Mouse (Mus musculus) inflammation-experienced regulatory T-cells, adult 6 months (primary cell): ENCODE measurements at regions not wholly inside any gene's neighbourhood (a gene's known extent, or its start where the extent isn't known, plus 50 kb on each side); places are given as distances from the start of the nearest gene placed in this dataset.

Experiments
- ATAC-seq: one replicate; pipeline ENCODE4 v1.8.0; 2017

DNA sequence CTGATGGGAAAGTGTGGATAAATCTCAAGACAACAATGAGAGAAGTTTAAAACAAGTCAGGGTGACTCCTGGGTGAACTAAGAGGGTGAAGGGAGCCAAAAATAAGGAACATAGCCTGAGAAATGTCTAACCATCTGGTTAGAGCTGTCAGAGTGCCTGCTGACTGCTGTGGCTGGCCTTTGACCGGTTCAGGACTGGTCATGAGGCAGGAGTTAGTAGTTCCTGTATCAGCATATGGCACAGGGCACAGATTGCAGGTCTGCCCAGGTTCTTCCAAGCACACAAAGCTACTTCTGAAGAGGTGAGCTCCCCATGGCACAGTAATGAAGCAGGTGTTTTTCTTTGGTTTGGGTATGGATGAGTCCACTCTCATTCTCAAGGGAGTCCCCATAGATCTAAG, 302.0 kb downstream of the Cd109 start:
- no peak for ATAC-seq

DNA sequence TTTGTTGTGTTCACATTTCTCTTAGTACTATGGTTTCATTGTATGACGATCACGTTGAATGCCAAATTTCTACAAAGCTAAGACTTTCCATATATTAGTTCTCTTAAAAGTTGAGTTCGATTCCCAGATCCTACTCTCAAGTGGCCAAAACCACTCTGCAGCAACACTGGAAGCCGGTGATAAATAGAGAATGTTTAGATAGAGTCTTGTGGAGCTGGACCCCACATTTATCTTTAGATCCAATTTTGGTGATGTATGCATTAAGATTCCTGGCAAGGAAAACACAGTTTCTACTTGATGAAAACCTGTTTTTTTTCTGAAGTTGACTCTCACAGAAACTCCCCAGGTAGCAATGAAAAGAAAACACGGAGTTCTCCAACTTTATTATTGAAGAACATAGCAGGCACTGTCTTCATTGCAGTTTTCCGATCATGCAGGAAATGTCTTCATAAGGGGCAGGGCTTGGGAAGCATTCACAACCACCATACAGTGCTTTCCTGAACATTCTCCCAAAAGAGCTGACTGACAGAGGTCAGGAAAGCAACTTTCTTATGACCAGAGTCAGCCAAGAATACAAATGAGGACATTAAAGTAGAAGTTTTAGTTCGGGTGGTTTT, 310.7 kb downstream of the Cd109 start:
- ATAC-seq = no peak

DNA sequence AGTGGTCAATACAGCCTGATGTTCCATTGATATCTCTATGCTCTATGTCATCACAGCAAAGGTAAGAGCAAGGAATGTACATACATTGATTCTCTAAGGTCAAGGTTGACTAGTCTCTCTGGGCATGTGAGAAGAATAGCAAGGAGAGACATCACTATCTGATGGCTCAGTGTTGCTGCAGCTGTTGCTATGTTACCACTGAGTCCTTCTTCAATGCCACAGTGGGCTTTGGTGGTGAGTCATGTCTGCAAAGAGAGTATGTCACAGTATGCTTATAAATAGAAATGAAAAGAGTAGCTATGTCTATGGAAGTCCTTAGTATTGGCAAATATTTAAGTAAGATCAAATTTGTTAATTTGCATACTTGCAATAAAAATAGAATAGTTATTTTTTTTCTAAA, 326.3 kb downstream of the Cd109 start:
- ATAC-seq = no peak

DNA sequence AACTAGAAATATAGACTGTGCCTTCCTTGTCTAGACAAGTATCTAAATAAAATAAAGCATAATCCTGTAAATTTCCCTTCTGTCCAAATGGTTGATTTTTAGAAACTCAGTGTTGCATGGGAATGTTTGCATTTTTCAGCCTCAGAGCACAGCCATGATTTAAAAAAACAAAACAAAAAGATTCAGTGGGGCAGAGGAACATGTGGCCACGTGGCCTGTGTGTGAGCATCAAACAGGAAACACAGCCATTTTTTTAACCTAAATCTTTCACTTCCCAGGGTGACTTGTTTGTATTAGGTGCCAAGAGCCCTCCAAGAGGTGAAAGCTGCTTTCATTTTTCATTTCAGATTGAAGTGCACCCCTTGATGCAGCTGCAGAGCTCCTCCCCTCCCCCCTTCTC, 349.5 kb downstream of the Cd109 start:
- ATAC-seq = no peak

DNA sequence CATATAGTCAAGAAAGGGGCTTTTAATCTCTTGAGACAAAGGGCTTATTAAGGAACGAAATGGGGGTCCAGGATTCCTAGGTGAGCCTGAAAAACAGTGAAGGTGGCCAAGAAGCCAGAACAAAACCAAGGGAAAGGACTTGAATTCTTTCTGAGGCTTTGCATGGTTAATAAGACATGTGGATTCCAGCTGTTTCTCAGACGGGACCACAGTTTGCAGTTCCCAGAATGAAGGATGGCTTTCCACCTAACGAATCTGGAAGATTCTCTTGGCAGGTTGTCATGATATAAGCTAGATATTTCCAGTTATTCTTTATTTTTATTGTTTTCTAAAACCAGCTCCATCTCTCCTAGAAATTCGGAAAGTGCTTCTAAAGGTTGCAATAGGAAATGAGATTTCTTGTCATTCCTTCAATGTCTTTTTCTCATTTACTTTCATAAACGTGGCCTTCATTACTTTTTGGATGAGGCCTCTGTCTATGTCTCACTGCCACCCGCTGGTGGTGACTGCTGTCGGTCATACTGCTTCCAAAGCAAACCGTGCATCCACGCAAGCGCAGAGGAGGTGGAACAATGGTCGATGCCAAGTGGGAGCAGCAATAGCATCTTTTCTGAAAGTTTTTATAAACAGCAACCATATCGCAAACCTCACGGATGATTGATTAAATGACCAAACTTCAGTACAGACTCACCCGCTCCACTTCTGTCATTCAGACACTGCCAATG, 350.0 kb downstream of the Cd109 start:
- ATAC-seq = no peak

DNA sequence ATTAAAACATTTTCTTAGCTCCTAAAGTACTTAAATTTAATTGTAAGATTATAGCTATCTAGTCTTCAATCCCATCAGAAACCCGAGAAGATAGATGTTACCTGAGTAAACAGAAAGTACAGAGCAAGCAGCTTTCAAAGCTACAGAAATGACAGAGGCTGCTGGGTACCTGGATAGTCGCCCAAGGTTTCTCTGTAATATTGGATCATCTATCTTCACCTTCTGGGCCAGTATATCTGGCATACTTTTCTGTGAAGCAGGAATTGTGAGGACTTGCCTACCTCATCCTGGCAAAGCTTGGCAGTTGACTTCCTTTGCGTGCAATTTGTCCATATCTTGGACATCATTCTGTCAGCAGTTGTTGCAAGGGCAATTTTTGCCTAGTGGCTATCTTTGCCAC, 356.4 kb downstream of the Cd109 start:
- ATAC-seq = no peak

DNA sequence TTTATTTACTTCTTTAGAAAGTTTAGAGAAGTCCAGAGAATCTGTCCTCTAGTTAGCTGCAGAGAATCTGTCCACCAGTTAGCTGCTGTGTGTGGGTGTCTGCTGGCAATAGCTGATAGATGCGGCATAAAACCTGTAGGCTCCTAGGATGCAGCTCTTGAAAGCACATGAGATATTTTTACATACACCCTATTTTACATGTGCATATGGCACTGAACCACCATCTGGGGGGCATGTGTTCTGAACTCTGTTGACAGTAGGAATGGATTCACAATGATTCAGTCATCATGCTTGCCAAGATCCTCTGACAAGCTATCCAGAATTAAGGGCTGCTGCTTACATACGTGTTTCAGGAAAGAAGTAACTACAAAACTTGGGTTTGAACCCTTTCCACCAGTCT, 368.4 kb downstream of the Cd109 start:
- ATAC-seq = no peak

DNA sequence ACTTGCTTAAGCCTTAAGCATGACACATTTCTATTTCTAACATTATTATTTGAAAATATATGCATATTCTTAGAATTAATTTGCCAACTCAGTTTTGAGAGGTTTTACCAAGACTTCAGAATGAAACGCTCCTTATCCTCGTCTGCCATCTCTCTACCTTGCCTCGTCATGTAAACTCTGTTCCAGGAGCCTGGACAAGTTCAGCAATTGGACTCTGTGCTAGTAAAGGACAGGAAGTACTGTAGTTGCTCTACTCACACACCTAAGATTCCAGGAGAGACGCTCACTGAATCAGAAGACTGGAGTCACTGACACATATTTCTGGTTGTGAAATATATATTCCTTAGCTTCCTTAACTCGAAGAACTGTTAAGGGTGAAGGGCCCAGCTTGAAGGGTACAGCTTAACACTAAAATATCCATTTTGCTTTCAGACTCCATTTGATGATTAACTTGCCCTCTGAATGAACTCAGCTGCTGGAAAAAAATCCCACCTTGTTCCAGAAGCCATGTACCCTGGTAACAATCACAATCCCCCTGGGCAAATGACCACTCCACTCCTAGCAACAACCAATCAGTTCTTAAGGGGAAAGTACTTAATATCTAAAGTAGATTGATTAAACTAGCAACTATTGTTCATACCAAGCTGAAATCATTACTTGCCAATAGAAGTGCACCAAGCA, 370.0 kb downstream of the Cd109 start:
- no peak for ATAC-seq

DNA sequence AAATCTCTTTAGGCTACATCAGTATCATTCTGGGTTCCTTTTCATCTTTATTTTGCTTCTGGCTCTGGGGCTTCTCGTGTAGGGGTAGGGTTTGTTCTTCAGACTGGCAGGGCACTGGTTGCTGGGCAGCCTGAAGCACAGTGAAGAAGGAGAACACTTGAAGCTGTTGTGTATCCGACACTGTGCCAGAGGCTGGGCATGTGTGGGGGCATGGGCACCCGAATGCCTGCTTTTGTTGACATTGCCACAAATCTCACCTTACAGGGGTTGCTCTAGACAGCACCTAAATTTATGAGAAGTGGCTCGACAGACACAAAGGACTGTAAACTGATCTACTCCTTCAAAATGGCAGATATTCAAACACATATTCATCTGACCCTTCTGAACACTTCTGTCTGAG, 376.0 kb downstream of the Cd109 start:
- ATAC-seq = no peak

DNA sequence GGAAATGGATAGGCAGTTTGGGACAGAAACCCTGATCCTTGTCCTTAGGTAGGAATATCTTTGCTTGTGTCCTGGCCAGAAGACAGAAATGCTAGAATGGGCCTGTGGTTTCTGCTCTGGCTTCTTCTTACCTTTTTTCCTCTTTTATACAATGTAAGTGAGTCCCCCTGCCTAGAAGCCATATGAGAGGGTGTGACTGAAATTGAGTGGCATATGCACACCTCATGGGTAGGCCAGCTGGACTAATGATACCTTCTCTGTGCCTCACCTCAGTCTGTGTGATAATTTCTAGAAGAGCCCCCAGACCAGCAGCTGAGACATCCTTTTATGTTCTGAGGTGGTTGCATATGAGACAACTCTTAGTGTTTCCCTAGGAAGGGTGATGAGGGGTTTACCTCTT, 385.7 kb downstream of the Cd109 start:
- no peak for ATAC-seq

DNA sequence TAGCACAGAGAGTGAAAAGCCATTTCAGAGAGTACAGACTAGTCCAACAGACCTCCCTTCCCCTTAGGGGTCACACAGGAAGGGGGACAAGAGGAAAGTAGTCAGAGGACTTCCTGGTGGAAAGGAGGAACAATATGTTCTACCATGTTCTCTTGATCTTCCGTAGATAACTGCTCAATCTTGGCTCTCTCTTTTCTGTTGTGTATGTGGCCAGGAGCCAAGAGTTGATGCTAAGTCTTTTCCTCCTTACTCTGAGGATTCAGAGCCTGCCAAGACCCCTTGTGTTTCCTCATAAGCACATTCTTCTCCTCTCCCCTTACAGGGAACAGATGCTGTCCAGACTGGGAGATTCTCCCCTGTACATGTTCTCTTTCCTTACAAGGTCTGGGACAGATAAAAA, 386.6 kb downstream of the Cd109 start:
- no peak for ATAC-seq

DNA sequence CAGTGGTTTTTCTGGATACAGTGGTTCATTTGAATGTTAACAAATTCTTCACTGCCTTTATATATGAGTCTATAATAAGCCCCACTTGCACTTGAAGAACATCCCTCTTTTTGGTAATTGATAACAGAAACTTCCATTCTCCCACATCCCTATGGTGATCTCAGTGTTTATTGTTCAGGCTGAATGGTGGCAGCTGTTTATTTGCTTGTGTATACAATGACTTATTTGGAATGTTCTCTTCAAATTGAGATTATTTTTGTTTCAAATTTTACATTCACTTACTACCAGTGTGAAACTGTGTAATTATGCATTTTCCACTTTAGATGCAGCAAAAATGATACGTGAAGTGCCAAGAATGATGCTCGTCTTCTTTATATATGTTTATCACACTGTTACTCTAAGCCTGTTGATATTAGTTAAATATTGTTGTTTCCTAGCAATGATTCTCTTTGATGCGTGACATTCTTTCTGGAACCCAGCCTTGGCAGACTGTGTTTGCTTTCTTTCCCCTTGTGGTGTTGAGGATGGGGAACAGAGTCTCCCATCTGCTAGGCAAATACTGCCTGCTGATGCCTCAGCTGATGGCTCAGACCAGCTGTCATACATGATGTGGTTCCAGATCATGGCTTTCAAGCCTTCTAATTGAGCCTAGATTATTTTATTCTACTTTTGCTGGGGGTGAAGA, 389.1 kb downstream of the Cd109 start:
- no peak for ATAC-seq

DNA sequence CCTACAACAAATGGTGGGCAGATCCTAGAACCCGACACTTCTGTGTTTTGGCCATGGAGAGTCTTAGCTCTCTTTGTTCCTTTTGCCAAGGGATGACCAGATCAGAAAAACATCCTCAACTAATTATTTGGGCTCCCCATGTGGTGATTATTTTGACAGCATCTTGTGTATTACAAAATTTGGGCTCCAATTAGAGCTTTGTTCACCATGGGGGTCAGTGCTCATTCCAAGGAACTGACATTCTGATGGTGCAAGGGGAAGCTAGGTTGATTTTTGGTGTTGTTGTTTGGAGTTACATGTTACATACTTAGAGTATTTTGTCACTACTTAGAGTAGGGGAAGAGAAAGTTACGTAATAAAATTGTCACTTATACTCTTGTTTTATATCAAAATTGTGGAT, 406.9 kb downstream of the Cd109 start:
- no peak for ATAC-seq

DNA sequence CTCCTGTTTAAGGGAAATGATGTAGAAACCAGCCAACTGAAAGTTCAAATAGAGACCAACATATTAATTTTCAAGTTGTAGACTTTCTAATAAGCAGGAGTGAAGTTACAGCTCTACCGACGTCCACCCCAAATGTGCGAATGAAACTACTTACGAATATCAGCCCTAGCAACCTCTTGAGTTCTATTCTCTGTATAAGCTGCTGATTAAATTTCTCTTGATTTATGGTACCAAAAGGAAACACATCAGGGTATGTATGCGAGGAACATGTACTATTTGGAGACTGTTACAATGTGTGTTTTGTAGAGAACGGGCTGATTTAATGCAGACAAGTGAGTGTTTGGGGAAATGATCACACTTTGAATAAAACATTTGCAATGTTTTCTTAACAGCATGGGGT, 412.9 kb downstream of the Cd109 start:
- ATAC-seq = no peak

DNA sequence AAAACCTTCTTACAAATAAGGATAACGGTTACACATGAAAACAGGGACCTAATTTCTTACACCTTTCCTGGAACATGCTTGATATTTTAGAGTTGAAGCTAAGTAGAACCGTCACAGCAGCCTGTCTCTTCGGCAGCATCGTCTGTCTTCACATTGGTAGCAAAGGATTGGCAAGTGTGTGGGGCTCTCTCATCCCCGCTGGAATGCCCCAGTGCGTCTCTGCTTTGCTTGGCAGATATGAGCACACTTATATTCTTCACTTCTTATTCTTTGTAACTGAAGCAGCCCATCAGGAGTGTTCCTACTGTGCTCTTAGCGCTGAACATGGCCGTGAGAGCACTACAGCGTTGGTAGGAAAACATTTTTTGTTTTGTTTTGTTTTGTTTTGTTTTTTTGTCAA, 414.1 kb downstream of the Cd109 start:
- ATAC-seq = no peak

DNA sequence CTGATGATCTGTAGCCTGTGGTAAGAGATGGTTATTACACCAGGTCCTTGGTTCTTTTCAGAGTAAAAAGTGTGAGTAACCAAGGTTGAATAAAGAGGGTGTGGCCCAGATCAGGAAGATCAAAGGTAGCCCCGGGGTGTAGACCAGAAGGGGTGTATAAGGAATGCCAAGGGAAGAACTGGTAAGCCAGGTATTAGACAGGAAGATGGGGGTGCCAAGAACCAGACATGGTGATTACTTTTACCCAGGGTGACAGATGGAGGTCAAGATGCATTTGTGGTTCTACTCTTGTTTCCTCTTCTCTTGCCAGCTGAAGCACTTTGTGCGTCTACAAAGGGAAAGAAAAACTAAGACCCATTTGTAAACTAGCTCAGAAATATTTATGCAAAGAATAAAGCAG, 420.3 kb downstream of the Cd109 start:
- ATAC-seq = no peak

DNA sequence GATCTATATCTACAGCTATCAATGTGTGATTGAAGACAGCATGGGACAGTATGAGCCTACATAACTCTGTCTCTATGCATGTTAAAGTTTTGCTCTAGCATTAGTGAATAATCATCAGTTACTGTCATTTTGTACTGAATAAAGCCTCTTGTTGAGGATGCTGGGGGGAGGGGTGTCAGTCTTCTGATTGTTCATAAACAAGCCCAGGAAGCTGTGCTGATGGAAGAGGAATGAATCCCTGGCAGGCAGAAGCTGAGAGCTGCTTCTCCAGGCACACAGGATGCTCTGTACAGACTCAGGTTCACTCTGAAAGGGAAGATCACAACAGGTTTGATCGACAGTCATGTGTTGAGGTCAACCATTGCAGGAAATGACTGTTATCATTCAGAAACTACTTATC, 421.7 kb downstream of the Cd109 start:
- ATAC-seq = no peak

DNA sequence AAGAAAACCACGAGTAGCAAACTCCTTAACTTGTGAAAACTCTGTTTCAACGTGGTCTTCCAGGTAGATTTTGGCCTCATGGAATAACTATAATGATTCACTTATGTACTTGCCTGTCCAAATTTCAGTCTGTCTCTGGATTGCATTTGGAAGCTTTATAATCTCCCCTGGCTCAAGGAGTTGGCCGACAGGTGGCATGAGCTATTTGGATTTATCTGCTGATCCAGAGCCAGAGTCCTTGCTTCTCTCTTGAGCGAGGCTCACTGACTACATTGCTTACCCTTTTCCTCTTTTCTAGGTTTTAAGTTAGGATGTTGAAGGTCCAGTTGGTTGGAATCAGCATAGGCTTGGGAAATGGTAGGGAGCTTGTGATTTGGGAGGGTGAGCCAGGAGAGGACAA, 423.6 kb downstream of the Cd109 start:
- no peak for ATAC-seq

DNA sequence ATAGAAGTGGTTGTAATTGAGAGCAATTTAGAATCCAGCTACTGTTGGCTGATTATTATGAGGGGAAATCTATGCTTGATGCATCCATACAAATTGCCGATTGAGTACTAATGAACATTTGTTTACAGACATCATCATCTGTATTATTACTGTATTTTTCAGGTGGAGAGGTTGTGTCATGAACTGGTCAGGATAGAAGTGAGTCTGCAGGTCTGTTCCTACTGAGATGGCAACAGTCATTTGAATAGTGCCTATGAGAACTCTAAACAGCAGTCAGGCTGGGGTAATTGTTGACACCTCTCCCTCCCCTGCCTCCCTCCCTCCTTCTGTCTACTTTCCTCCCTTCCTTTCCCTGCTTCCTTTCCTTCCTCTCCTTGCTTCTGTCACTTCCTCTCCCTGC, 429.0 kb downstream of the Cd109 start:
- no peak for ATAC-seq

DNA sequence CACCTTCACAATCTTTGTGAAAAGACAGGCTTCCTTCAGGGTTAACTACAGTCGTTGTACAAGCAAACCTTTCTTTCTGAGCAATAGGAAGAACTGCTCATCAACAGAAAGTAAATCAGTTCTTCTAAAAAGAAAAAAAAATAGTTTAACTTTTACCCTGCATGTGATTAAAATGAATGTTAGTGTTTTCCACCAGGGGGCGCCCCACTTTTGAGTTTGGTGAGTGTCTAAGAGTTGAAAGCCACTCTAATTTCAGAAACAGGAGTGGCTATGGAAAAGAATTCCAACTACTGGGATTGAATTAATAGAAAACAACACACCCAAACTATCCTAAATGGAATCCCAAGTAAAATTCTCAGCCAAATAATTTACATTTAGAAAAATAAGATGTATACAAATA, 430.0 kb downstream of the Cd109 start:
- ATAC-seq = no peak

DNA sequence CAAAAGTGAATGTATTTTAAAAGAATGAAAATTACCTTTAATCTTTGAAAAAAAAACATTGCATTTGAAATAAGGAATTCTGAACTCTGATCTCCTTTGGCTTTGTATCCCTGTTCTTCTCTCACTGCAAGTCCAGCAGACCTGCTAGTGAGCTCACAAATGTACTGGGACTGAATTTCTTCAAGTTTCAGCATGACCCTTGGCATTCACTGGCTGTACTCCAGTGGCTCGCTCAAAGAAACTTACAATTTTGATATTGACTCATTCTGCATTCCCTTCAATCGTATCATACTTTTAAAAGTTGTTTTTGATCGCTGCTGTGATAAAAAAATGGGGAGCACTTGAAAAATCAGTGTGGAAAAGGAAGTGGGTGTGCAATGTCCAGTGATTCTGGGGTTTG, 456.6 kb downstream of the Cd109 start:
- no peak for ATAC-seq

DNA sequence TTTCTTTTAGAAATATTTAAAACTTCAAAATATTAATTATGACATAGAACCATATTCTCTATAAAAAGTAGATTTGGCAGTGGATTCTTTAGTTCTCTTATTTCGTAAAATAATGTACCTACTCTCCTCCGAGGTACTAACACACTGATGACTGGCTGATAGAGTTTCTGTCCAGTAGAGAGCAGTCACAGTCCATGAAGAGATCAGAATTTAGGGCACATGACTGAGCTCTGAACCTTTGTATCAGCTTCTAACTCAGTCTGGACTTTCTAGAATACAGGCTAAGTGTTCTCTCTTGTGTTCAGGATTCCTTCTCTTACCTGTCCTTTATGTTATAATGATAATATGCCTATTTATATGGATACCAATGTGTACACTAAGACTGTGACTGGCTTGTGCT, 494.3 kb downstream of the Cd109 start:
- no peak for ATAC-seq

DNA sequence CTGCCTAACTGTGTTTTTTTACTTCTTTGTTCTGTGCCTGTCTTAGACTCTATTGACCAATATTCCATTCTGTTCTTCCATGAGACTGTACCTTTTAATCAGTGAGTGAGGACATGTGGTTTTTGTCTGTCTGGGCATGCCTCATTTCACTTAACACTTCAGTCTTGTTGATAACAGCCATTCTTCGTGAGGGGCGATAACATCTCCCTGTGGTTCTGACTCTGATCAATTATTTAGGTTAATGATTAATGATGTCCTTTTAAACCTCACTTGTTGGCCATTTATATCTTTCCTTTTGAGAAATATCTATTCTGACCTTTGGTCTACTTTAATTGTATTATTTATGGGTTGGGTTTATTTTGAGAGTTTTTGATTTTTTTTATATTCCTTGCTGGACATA, 496.0 kb downstream of the Cd109 start:
- ATAC-seq = no peak

DNA sequence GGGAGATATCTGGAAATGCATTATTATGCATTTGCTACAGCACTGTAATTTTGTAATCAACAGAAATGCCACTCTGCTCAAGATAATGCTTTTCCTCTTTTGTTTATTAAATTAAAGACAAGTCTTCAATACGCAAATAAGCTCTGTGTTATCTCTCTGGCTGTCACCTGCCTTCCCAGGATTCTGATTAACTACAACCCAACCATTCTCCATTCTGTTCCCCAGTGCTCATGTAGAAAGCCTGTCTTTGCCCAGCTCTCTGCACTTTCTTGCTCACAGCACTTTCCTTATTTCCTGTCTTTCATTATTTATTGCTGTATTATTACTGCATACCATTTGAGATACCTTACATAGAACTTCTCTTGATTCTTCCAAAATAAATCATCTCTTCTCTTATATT, 525.6 kb downstream of the Cd109 start:
- no peak for ATAC-seq
